ENCODE assay signal across 31 mouse cellular contexts in the genomic region with DNA sequence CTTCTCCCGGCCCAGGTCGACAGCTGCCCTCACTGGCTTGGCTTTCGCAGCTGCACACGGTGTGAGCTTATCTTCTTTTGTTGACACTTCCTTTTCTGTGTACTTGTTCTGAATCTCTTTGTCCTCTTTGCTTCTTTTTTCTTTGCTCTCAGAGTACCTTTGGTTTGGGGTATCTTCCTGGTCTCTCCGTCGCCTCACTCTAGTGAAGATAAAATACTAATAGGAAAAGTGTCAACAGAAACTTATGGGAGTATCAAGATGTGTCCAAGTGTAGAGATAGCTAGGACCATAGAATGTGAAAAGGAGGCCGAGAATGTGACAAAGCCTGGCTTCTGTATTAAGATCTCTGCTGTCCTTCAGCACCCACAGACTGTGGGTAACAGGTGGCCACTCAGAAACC. TPM values are rescaled to one million over a fixed set of nuclear protein-coding genes. Genes with fewer than 3 reads are reported as not detected.
"Had no signal": no experiment of that assay in that cellular context is flagged by ENCODE, and none has a peak within 500 bp of the region (broad histone marks: within the 10 kb centered on the region; RNA-seq: fewer than 3 reads in every experiment).

A gene (minus strand): TSS at position 101 of the 400 bp plus-strand sequence.

- H3K4me1 ChIP-seq: kidney, embryonic 15.5 days; neural tube, embryonic 12.5 days; neural tube, embryonic 15.5 days had no signal

- H3K9me3 ChIP-seq: kidney, embryonic 15.5 days; neural tube, embryonic 12.5 days; neural tube, embryonic 15.5 days had no signal

- H3K4me2 ChIP-seq: kidney, embryonic 15.5 days; lung, embryonic 14.5 days; midbrain, embryonic 11.5 days; neural tube, embryonic 12.5 days; neural tube, embryonic 15.5 days had no signal

- DNase-seq: kidney, adult 2 months; kidney, postnatal 10 days; kidney, postnatal 36 days; layer of hippocampus, postnatal 36 days; lung, embryonic 14.5 days; midbrain, embryonic 14.5 days; thymus, adult 18-20 months; thymus, postnatal 36 days had no signal

- H3K9ac ChIP-seq: kidney, embryonic 15.5 days; liver, embryonic 14.5 days; lung, embryonic 14.5 days; neural tube, embryonic 12.5 days; neural tube, embryonic 15.5 days had no signal

- H3K27me3 ChIP-seq: kidney, embryonic 15.5 days; neural tube, embryonic 12.5 days; neural tube, embryonic 15.5 days had no signal

- H3K27ac ChIP-seq: kidney, embryonic 15.5 days; left cerebral cortex, adult 2 months; liver, embryonic 14.5 days; macrophage; neural tube, embryonic 12.5 days; neural tube, embryonic 15.5 days had no signal

- ATAC-seq: intestine, postnatal 0 days; lung, postnatal 0 days had no signal

- H3K4me3 ChIP-seq: kidney, embryonic 15.5 days; left cerebral cortex, adult 2 months; neural tube, embryonic 12.5 days; neural tube, embryonic 15.5 days had no signal

RNA-seq across cellular contexts. Expression of the gene that starts here (rescaled TPM):
- total RNA-seq: layer of hippocampus, adult 8-10 months; layer of hippocampus, postnatal 10 days; layer of hippocampus, postnatal 36 days; left cerebral cortex, adult 2 months; left cerebral cortex, postnatal 10 days; left cerebral cortex, postnatal 36 days; megakaryocyte-erythroid progenitor cell, adult 5-6 weeks; midbrain, postnatal 0 days had no signal
- polyA plus RNA-seq: intestine, embryonic 14.5 days; intestine, postnatal 0 days; kidney, adult 2 months; kidney, embryonic 15.5 days; limb, embryonic 11.5 days; limb, embryonic 14.5 days; lung, embryonic 14.5 days; lung, postnatal 0 days; macrophage; midbrain, embryonic 11.5 days; midbrain, embryonic 14.5 days; midbrain, postnatal 0 days; neural tube, embryonic 12.5 days; neural tube, embryonic 15.5 days; small intestine, adult 2 months; spleen, adult 2 months; stomach, embryonic 16.5 days; testis, adult 2 months; urinary bladder, adult 2 months had no signal
